Mouse (Mus musculus): ENCODE measurements around the gene Tbc1d17.
A peak's percentile ranks its signal among the peaks of the same experiment; 100 is the strongest.

GRCm38 (mm10) chr7:44850146-44850545 lies 1.3 kb upstream of the Tbc1d17 start:
- TF ChIP-seq POLR2A (IDR thresholded peaks at IDR 0.05; ENCODE audit: extremely low read depth, insufficient read depth, low read length) = peak; percentile 55; the same call in 1 of the 2 replicates
- no peak for TF ChIP-seq CTCF (IDR thresholded peaks at IDR 0.05; ENCODE audit: low read depth, low read length)

All from liver, adult 2 months (tissue).